Mouse (Mus musculus) heart, adult 11 months (tissue): Measurements from ENCODE around the gene Hibch.
A peak's percentile ranks its signal among the peaks of the same experiment; 100 is the strongest.
"Not testable (repeated sequence)": the region's sequence is repeated elsewhere in the genome, so short reads cannot be mapped to it uniquely, and the experiment has no call there.

Experiments used
- DNase-seq: peaks from one replicate; pipeline ENCODE4 v3.0.0; 2022

Hibch gene

DNA sequence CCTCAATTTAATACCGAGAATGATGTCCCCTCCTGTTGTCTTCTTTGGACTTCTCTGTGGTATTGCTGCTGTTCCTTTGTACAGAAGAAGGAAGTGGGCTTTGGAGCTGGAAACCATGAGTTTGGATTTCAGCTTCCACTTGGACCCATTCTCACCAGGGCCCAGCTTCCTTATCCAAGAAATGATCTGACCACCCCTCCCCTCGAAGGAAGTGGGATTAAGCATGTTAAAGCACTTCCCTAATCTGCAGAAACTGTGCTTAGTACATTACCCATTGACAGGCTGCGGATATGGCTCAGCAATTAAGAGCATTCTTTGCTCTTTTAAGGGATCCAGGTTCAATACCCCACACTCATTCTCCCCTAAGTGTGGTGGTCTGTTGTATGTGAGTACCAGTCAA is 65.1 kb downstream of the Hibch start:
- no peak for DNase-seq

DNA sequence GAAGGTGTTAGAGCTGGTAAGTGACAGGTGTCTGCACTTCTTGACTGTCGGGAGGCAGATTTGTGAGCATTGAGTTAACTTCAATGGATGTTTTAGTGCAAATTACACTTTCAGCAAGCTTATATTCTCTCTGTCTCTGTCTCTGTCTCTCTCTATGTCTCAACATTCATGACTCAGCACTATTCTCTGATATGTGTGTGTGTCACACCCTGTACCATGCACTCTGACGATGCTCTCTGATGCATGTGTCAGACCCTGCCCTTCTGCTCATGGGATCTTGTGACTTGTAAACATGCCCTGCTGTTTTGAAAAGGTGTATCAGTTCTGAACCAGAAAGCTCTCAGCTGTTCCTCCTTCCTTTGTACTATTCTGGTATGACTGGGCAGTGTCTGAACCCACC is 71.9 kb downstream of the Hibch start:
- DNase-seq = no peak

DNA sequence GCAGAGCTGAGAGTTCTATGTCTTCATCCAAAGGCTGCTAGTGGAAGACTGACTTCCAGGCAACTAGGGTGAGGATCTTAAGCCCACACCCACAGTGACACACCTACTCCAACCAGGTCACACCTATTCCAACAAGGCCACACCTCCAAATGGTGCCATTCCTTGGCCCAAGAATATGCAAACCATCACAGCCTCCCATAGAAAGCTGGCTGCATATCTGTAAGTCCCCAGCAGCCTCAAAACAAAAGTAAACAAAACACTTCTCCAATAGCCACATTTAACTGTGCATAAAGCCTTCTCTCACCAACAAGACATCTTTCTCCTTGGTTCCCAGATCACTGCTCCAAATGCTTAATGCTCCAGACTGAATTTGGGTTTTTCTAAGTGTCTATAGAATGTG is 74.2 kb downstream of the Hibch start:
- not testable (repeated sequence) for DNase-seq

DNA sequence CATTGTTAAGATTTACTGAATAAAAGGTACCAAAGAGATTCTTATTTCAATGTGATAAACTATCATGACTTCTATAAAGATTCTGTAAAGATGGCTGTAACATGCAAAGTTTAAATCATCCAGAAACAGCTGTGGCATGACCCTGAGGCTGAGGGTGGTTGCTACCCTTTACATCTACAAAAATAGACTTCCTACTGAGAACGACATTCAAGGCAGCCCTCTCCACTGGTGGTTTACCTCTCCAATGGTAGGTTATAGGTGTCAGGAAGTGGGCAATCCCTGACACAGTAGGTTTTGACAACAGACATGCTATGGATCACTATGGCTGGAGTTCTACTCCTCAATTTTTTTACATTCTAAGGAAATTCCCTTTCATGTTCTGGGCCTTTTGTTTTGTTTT is 79.8 kb downstream of the Hibch start:
- not testable (repeated sequence) for DNase-seq

DNA sequence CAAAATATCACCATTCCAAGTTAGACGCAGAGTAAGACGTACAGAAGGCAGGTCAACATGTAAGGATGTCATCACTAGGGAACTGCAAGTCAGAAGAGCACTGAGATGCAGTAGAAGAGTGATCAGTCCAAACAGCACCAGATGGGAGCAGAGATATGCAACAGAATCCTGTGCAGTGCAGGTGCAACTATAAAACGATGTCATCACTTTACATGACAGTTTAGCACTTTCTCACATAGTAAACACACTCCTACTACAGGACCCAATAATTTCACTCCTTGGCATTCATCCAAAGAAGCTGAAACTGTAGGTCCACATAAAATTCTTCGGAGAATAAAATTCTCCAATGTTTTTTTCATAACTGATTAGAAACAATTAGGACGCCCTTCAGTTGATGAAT is 89.8 kb downstream of the Hibch start:
- DNase-seq = no peak

DNA sequence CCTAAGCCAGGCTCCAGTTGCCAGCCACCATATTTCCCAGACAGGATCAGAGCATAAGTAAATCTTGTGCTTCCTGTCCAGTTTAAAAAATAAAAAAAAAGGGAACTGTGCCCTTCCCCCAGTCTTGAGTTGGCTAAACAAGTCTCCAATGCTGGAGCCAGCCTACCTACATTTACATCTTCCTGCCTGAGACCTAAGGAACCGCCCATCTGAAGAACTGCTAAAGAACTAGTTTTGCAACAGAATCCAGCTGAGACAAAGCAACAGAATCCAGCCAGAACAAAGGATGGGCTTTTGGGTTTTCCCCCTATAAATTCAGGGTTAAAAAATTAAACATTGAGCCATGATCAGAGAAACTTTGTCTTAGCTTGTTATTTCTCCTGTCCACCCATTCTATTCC is 94.3 kb downstream of the Hibch start:
- no peak for DNase-seq

DNA sequence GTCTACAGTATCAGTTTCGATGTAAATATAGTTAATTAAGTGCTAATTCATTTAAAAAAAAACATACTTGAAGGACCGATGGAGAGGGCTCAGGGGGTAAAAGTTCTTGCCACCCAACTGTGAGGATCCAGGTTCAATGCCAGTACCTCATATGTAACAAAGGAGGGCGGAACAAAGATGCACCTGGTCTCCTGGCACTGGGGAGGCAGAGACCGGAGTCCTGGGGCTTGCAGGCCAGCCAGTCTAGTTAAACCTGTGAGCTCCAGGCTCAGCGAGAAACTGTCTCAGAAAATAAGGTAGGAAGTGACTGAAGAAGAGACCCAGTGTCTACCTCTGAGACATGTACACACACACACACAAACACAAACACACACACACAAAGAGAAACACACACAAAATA is 103.2 kb downstream of the Hibch start:
- peak; percentile 70 for DNase-seq

DNA sequence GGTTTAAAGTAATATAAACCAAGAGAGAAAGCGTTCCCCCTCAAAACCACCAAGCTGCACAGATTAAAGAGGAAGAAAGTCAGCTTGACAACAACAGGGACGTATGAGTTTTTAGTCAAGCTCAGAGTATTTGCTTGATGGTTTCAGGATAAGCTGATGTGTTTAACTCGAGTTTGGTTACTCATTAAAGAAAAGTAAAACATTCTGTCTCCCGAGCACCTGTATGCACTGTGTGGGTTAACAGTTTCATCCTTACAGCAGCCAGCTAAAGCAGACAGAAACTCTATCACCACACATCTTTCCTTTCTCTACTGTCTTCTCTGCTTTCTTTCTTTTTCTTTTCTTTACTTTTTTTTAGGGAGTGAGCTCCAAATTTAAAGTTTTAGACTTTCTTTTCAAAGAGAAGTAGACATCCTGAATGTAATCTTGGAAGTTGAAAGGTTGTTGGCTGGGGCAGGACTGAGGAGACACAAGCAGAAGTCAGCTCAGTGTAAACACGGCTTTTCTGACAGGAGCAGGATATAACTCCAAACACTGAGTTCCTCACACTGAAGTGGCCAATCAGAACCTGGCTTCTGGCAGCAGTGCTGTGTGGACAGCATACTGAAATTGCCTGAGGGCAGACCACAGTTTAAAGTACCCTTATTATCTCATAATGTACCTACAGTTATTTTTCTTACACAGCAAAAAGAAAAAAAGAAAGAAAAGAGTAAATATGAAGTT is 106.6 kb downstream of the Hibch start:
- DNase-seq = peak; percentile 73

DNA sequence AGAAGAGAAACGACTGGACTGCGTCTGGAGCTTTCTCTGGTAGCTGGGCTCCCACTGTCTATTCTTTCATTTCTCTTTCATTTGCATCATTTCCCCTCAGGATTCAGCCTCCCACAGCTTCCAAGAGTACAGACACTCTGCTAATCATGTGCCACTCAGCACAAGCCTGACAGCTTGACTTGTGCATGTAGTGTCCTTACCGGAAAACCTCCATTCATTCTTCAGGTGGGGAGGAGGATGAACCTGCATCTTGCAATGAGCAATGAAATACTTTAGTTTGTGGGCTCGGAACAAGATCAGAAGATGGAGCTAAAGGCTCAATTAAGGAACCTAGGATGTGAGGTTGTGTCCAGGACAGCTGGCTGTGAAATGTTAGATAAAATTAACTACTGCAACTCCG is 107.4 kb downstream of the Hibch start:
- DNase-seq = peak; percentile 90

DNA sequence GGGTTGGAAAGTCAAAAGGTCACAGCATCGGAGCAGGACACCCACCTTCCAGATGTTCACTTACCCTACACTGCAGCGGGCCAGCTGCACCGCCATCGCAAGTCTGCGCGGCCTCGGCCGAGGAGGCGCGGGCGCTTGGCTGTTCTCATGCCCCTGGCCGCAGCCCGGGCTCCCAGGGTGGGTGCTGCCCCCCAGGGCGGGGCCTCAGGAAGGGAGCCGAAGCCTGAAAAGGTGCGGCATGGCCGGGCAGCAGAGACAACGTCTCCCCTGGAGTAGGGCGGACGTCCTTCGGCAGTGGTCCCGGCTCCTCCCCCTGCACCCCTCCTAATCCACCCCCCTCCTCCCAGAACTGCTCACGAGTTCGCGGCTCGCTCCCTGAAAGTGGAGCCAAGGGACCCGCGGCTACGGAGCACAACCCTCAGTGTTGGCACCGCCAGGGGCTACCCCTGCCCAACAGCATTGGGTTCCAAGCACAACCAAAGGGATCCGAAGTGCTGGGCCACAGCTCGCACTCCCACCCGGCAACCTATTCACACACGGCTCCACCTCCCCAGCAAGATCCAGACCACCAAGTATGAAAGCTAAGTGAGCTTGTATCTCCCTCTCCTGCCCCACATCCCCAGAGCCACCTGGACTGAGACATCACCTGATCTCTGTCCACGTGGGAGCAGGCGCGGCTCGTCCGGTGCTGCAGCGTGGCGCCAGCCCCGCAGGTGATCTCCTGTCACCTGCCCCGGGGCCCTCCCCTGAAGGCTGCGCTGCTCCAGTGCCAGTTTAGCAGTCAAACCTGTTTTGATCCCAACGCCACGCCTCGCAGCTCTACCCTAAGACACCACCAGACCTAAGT is 108.0 kb downstream of the Hibch start:
- DNase-seq = peak; percentile 90

DNA sequence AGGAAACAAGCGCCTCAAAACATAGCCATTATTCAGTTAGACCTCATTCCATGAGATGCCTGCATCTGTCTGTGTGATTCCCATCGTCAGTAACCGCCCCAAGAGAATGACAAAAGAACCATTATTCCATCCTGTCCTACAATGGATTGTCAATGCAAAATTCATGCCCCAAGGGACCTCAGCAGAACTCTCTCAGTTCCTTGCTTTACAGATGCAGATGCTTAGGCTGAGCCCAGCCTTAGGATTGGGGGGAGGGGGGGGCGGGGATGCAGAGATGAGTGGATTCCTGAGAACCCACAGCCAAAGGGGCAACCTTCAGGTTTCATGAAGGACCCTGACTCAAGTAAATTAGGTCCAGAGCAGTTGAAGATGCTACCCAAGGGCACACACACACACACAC is 108.8 kb downstream of the Hibch start:
- DNase-seq = peak; percentile 41

DNA sequence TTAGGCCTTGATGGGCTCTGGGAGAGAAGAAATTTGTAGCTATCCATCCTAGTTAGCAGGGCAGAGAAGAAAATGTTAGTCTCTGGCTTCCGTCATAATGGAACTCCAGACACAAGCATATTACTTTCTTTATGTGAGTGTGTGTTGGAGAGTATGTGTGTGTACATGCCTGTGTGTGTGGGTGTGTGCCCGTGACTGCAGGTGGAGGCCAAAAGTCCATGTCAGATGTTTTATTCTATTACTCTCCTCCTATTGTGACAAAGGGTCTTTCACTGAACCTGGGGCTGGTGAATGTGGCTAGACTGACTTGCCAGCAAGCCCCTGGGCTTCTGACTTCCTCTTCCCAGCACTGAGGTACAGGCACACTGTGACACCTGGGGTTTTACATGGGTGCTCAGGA is 109.7 kb downstream of the Hibch start:
- peak; percentile 71 for DNase-seq

DNA sequence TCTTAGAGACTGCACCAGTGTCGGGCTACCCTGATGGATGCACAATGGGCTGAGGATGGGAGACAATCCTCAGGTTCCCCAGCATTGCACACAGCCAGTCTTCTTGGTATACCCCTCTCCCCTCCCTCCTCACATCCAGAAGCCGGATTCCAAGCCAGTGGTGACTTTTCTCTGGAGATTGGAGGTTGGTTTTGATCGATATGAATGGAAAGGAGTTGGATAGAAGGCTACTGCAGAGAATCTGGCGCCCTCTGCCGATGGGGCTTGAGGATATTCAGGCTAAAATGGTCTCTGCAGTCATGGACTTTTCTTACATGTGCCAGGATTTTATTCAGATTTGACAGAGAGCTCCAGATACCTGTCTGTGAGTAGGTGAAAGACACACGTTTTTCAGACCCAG is 110.4 kb downstream of the Hibch start:
- DNase-seq = peak; percentile 86

DNA sequence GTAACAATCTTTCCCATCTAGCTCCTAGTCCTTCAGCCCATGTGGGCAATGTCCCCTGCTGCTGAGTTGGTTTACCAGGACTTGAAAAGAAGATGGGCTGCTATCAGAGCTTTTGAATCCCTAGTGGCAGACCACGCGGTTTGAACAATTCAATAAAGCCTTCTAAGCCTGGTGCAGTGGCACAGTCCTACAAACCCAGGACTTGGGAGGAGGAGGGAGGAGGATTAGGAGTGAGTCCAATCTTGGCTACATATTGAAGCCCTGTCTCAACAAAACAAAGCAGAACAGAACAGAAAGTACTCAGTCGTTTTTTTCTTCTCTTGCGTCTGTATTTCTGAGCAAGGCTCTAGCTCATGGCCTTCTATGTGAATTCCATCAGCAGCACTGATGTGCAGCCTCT is 112.0 kb downstream of the Hibch start:
- DNase-seq = peak; percentile 90

DNA sequence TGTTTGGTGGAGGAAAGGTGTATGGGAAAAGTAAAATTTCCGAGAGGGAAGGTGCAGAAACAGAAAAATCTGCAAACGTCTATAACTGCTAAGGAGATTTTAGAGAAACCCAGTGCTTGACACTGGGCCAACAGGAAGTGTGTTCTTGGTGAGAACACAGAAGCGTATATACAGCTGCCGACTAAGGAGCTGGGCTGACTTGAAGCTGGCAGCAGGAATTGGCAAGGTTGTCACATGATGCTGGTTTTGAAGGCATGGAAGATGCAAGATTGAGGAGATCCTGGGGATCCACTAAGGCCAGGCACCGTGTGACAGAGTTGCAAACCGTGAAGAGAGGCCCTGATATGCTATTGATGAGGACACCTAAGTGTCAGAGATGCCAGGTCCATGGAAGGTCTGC is 115.5 kb downstream of the Hibch start:
- peak; percentile 78 for DNase-seq

DNA sequence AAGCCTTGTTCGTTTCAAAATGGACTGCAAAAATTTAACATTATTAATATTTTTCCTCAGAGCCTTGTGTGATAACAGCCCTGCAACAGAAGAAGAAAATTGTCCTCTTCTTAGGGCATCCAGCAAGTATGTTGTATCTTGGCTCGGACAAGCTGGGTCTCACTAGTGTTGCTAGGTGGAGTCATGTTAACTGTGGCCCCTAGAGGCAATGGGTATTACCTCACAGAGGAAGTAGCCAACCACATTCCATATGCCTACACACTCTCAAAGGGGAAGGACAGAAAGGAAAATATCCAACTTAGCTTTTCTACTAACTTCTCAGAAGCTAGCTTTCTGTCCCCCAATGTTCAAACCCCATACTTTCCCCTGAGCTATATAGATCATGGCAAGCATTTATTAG is 118.4 kb downstream of the Hibch start:
- peak; percentile 89 for DNase-seq

DNA sequence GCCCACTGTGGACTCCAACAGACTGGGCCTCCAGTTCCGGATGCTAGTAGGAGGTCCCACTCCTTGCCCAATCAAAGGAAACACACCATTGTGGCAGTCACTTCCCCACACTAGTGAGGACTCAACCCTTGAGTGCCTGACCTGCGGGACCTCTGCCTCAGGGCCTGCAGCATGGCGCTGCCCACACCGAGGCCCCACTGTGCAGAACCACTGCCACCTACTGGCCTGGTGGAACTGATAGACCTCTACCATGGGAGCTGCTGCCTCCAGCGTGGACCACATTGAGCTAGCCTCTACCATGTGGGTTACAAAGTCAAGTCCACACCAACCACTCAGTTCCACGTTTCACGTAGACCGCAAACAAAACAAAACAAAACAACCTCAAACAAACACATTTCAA is 119.9 kb downstream of the Hibch start:
- no peak for DNase-seq
